Mouse (Mus musculus) mouse trophoblast stem cell (cell line): ENCODE measurements around the gene Ppp1r15a.

Experiments
- in situ Hi-C, 2 experiments: fragments of 300-500 bp; cut with MseI, MboI; formaldehyde crosslinking; loops; 2 replicates in 1 of 2; 3 replicates in 1 of 2; pipeline ENCODE4 v1.15.1; 2025

Gene Ppp1r15a

GRCm38 (mm10) chr7:45525809-45526473 lies at the start of gene Ppp1r15a, which contains the start of gene Plekha4:
TSS of gene Ppp1r15a (minus strand) at chr7:45526268.
TSS of gene Plekha4 (plus strand) at chr7:45526330.
- in situ Hi-C loops = no loop called here

DNA sequence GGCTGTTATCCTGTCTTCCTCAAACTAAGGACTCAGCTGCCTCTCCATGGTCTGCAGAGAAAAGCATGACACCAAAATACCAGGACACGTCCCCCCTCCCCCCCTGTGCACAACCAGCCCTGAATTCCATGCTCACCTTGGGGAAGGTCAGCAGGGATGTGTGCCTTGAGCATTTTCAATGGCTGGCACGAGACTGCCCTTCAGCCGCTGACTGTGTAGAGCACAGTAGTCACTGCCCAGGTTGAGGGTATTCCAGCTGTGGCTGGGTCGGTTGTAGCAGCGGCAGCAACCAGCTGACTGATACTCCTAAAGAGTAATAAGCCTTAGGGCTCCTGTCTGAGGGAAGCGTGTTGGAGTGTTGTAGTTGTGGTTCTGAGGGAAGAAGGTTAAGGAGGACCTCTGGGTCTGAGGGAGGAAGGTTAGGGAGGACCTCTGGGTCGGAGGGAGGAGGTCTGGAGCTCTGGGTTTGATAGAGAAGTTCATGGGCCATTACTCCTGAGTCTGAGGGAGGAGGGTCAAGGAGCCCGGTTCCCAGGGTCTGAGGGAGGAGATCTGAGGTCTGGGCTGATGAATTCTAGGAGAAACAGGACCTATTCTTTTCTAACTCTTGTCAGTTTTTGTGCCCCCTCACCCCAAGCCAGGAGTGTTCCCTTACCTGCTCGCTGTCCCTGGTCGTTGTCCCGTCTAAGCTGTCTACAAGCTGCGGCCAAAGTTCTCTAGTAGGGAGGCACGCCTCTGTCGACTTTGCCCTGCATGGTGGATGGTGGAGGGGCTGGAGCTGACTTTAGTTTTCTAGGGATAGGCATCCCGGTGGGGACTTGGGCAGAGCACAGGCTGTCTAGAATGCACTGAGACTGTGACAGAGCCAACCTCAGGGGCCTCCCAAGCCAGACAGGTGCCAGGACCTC lies 48.7 kb upstream of the Ppp1r15a start:
- in situ Hi-C loops = no loop called here

- in situ Hi-C loops = no loop called here
Measured at GRCm38 (mm10) chr7:45573954-45574353, 47.9 kb upstream of the Ppp1r15a start.

- in situ Hi-C loops = no loop called here
Measured at GRCm38 (mm10) chr7:45571966-45572365, 45.9 kb upstream of the Ppp1r15a start.

DNA sequence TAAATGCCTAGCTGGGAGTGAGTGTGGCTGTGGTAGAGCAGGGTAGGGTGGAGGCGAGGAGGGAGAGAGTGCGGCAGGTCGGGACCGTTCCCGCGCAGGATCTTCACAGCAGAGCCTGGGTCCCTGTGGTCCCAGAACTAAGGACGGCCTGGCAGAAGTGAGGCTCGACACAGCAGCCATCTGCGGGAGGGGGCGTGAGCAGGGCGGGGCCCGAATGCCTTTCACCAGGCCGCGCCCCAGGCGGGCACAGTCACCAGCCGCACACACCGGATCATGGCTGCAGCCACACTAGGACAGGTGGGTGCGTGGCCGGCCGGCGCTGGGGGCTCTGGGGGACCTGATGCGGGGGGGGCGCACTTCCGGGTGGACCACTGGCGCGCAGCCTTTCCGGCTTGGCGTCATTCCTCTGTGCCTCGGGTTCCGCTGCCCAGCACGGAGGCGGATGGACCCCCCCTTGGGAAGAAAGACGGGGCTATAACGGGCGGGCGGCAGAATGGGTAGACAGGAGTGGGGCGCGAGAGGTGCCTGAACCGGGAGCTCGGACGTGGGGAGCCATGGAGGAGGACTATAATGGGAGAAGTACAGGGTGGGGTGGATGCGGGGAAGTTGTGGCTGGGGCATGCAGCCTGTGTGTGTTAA lies 44.2 kb upstream of the Ppp1r15a start, which contains the start of gene Bcat2:
Gene Bcat2, plus strand, starts transcription at position 51 of the 639 bp plus-strand sequence.
- in situ Hi-C loops = no loop called here

GRCm38 (mm10) chr7:45568601-45569473 lies 42.8 kb upstream of the Ppp1r15a start:
- in situ Hi-C loops = loop anchor here in 1 of 2 experiments (10.0 kb wide), 1 partner anchor 94 kb away; no protein-coding TSS in a partner anchor

GRCm38 (mm10) chr7:45567780-45568516 lies 41.9 kb upstream of the Ppp1r15a start:
- in situ Hi-C loops = loop anchor here in 1 of 2 experiments (10.0 kb wide), 1 partner anchor 93 kb away; no protein-coding TSS in a partner anchor

GRCm38 (mm10) chr7:45567112-45567779 lies 41.2 kb upstream of the Ppp1r15a start:
- in situ Hi-C loops = loop anchor here in 1 of 2 experiments (10.0 kb wide), 1 partner anchor 92 kb away; no protein-coding TSS in a partner anchor

DNA sequence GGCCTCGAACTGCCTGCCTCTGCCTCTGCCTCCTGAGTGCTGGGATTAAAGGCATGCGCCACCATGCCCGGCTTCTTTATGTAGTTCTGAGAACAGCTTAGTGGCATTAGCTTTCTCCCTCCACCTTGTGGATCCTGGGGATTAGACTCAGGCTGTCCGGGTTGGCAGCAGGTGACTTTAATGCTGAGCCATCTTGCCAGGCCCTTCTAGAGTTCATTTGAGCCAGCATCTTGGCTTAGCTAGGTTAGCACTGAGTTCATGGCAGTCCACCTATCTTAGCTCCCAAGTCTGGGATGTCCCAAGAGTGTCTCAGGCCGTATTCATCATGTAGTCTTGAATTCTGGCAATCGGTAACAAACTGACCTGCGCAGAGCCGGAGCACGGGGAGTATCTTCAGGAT lies 39.4 kb upstream of the Ppp1r15a start:
- in situ Hi-C loops = loop anchor here in 1 of 2 experiments (10.0 kb wide), 1 partner anchor 91 kb away; no protein-coding TSS in a partner anchor

GRCm38 (mm10) chr7:45564811-45565210 lies 38.7 kb upstream of the Ppp1r15a start:
- in situ Hi-C loops = loop anchor here in 1 of 2 experiments (10.0 kb wide), 1 partner anchor 90 kb away; no protein-coding TSS in a partner anchor

- in situ Hi-C loops = loop anchor here in 1 of 2 experiments (10.0 kb wide), 1 partner anchor 87 kb away; no protein-coding TSS in a partner anchor
Measured at GRCm38 (mm10) chr7:45561624-45562520, 35.8 kb upstream of the Ppp1r15a start.

DNA sequence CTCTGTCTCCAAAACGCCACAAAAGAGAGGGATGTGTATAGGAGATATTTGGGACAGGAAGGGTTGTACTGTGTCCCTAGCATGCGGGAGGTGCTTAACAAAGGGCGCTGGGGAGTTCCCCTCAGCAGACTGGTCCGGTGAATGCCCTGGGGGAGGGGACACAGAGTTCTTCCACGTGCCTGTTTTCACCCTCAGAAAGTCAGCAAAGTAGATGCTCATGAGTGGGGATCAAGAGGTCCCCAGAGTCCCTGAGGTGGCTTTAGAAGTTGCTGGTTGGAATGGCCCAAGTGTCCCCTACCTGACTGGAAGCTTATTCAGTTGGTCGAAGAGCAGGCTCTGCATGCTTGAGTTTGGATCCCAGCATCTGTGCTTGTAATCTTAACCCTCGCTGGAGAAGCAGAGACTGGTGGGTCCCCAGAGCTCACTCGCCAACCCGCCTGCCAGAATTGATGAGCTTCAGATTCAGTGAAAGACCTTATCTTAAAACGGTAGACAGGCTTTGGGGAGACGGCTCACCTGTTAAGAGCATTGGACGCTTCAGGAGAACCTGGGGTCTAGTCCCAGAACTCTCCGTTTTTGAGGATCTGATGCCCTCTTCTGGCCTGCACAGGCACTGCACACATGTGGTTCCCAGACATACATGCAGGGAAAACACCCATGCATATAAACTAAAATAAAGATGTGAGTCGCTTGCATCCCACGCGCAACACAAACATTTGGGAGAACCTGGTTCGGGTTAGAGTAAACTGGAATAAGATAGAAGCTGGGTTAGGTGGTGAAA lies 35.0 kb upstream of the Ppp1r15a start:
- in situ Hi-C loops = loop anchor here in 1 of 2 experiments (10.0 kb wide), 1 partner anchor 86 kb away; no protein-coding TSS in a partner anchor

DNA sequence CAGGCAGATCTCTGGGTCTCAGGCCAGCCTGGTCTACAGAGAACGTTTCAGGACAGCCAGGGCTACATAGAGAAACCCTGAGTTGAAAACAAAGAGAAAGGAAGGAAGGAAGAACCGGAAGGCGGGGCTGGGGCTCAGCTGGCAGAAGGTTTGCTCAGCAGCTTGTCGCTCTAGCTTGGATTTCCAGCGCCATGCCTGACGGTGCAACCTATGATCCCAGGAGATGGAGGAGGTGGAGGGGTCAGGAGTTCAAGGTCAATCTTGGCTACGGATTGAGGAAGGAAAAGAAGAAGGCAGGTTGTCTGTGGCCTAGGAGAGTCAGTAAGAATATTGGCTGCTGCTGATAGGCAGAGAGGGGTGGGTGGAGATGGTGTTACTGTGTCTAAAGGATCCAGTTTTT lies 34.2 kb upstream of the Ppp1r15a start:
- in situ Hi-C loops = loop anchor here in 1 of 2 experiments (10.0 kb wide), 1 partner anchor 85 kb away; no protein-coding TSS in a partner anchor

GRCm38 (mm10) chr7:45558907-45559306 lies 32.8 kb upstream of the Ppp1r15a start:
- in situ Hi-C loops = no loop called here

DNA sequence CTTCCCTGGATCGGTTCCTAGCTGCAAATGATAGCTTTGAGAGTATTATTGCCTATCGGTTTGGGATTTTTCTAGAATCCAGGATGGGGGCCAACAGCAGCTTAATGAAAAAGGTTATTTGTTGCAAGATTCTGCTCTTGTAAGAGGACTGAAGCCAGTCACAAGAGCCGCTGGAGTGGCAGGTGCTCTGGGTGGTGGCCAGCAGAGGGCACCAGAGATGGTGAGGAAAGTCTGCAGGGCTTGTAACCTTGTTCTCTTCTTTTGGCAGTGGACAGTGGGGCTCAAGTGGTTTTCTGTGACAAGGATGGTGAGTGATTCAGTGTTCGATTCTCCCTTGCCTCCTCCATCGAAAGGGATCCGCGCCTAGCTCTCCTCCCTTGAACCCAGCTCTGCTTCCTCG lies 29.7 kb upstream of the Ppp1r15a start:
- in situ Hi-C loops = no loop called here

- in situ Hi-C loops = no loop called here
Measured at GRCm38 (mm10) chr7:45554744-45555143, 28.7 kb upstream of the Ppp1r15a start, which contains the start of gene Hsd17b14. TSS of gene Hsd17b14 (plus strand) at chr7:45554893.

DNA sequence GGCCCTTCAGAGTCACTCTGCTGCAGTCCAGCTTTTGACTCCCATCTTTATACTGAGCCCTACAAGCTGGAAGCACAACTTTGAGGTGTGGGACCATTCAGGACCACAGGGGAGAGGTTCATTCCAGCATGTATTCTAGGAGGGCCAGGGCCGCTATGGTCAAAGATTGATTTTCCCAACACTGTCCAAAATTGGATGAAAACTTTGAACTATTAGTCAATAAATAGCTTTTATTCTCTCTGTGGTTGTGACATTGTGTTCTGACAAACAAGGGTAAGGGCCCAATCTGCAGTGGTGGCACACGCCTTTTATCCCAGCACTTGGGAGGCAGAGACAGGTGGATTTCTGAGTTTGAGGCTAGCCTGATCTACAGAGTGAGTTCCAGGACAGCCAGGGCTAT lies 27.9 kb upstream of the Ppp1r15a start:
- in situ Hi-C loops = no loop called here
